Mouse (Mus musculus): Measurements from ENCODE around the gene Riok1. TPM values are rescaled to one million over a fixed set of nuclear protein-coding genes. Genes with fewer than 3 reads are reported as not detected.

Riok1 gene
- polyA plus RNA-seq, 1 experiment: 13.0 TPM

DNA sequence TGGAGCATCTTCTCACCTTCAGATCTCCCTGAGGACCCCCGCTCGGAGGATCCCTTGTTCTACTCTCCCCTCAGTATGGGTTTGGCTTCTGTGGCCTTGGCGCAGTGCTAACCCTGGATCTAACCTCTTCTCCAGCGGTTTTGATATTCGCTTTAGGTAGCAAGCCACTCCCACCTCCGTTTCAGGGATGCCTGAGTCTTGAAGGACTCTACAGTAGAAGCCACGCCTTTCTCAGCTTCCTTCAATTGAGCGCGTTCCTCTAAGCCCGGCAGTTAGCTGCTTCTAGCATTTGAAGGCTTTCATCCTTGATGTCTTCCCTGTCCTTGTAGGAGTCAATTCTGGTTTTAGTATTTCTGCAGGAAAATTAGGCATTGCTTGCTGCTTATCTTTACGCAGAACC, 40.3 kb downstream of the Riok1 start:
- WGBS: 16% methylated on average over 11 of the region's 11 CpGs
- Histone ChIP-seq H3K36me3 (ENCODE audit: control insufficient read depth, insufficient read depth, low read length) (no peaks in the 10 kb centered on the region), H3K4me3 (ENCODE audit: extremely low read depth, insufficient read depth, insufficient read length) (no peak overlapping the region), H3K27me3 (ENCODE audit: control insufficient read depth, insufficient read depth, low read length) (no peaks in the 10 kb centered on the region), H3K4me1 (ENCODE audit: control insufficient read depth, insufficient read depth, insufficient read length) (peaks cover 5% of the 10 kb centered on the region; the same call in 1 of the 2 replicates), H3K27ac (ENCODE audit: insufficient read depth, low read length) (no peak overlapping the region)
- no peak for DNase-seq (ENCODE audit: low read depth in 1 of 2, low spot score in 2 of 2)
- TF ChIP-seq CTCF (IDR thresholded peaks at IDR 0.05; ENCODE audit: extremely low read depth, insufficient read depth, insufficient read length, insufficient replicate concordance) (no peak), POLR2A (IDR thresholded peaks at IDR 0.05; ENCODE audit: low read depth, low read length) (no peak)

DNA sequence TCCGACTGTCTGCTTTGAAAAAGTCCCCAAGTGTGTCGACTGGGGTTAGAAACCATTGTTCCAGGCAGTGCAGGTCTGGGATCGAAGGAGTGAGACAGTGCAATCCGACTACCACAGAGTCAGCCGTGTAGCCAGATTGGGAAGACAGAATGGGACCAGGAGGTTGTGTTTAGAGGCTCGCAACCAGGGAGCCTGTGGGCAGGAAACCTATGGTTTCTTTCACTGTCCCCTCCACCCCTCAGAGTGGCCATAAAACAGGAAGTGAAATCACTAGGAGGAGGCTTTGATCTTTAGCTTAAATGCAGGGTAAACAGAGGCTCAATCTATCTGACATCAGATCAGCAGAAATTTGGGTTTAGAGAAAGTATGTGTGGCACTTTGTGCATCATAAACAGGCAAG, 42.0 kb downstream of the Riok1 start:
- Histone ChIP-seq H3K27me3 (ENCODE audit: control insufficient read depth, insufficient read depth, low read length) (no peaks in the 10 kb centered on the region), H3K4me1 (ENCODE audit: control insufficient read depth, insufficient read depth, insufficient read length) (peaks cover 5% of the 10 kb centered on the region; the same call in 1 of the 2 replicates), H3K4me3 (ENCODE audit: extremely low read depth, insufficient read depth, insufficient read length) (no peak overlapping the region), H3K36me3 (ENCODE audit: control insufficient read depth, insufficient read depth, low read length) (no peaks in the 10 kb centered on the region), H3K27ac (ENCODE audit: insufficient read depth, low read length) (no peak overlapping the region)
- TF ChIP-seq CTCF (IDR thresholded peaks at IDR 0.05; ENCODE audit: extremely low read depth, insufficient read depth, insufficient read length, insufficient replicate concordance) (no peak), POLR2A (IDR thresholded peaks at IDR 0.05; ENCODE audit: low read depth, low read length) (no peak)
- DNase-seq (ENCODE audit: low read depth in 1 of 2, low spot score in 2 of 2): no peak
- WGBS: 30% methylated on average over 6 of the region's 6 CpGs

DNA sequence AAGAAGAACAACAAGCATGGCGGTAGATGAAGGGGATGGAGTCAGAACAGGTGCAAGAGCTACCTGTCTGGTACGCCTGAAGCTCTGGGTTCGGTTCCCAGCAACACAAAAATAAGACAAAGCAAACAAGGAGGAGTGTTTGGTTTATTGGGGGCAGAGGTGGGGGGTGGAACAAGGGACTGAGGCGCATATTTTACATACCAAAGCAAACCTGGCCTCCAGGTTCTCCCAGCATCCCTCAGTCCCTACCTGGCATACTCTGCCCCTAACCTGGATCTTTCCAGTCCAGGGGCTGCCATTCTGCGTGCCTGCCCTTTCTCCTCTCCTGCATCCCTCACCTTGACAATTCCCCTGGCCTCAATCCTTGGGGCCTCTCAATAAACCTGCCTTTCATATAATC, 42.6 kb downstream of the Riok1 start:
- DNase-seq (ENCODE audit: low read depth in 1 of 2, low spot score in 2 of 2): no peak
- Histone ChIP-seq H3K4me1 (ENCODE audit: control insufficient read depth, insufficient read depth, insufficient read length) (peaks cover 5% of the 10 kb centered on the region; the same call in 1 of the 2 replicates), H3K36me3 (ENCODE audit: control insufficient read depth, insufficient read depth, low read length) (no peaks in the 10 kb centered on the region), H3K4me3 (ENCODE audit: extremely low read depth, insufficient read depth, insufficient read length) (no peak overlapping the region), H3K27ac (ENCODE audit: insufficient read depth, low read length) (no peak overlapping the region), H3K27me3 (ENCODE audit: control insufficient read depth, insufficient read depth, low read length) (no peaks in the 10 kb centered on the region)
- TF ChIP-seq POLR2A (IDR thresholded peaks at IDR 0.05; ENCODE audit: low read depth, low read length) (no peak), CTCF (IDR thresholded peaks at IDR 0.05; ENCODE audit: extremely low read depth, insufficient read depth, insufficient read length, insufficient replicate concordance) (no peak)
- WGBS: 85% methylated on average over 5 of the region's 5 CpGs

DNA sequence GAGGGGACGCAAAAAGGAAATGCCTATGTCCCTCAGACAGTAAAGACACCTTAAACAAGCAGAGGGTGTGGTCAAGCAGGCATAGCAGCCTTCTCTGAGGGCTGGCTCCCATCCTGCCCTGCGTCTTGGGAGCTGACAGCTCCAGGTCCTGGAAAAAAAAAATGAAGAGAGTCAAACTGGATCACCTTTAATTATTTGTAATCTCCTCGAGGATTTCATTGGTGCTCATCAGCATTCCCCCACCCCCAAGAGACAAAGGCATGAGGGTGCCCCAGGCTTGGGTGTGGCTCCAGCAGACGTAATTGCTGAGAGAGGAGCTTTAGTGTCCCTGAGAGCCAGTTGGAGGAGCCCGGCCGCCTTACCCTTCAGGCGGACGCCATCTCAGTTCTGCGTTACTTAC, 43.2 kb downstream of the Riok1 start:
- H3K27me3 ChIP-seq (ENCODE audit: control insufficient read depth, insufficient read depth, low read length): no peaks in the 10 kb centered on the region
- H3K4me1 ChIP-seq (ENCODE audit: control insufficient read depth, insufficient read depth, insufficient read length): peaks cover 5% of the 10 kb centered on the region; the same call in 1 of the 2 replicates
- no peaks in the 10 kb centered on the region for H3K36me3 ChIP-seq (ENCODE audit: control insufficient read depth, insufficient read depth, low read length)
- no peak overlapping the region for H3K27ac ChIP-seq (ENCODE audit: insufficient read depth, low read length)
- no peak for TF ChIP-seq CTCF (IDR thresholded peaks at IDR 0.05; ENCODE audit: extremely low read depth, insufficient read depth, insufficient read length, insufficient replicate concordance)
- no peak for DNase-seq (ENCODE audit: low read depth in 1 of 2, low spot score in 2 of 2)
- WGBS: 84% methylated on average over 9 of the region's 9 CpGs
- no peak overlapping the region for H3K4me3 ChIP-seq (ENCODE audit: extremely low read depth, insufficient read depth, insufficient read length)

DNA sequence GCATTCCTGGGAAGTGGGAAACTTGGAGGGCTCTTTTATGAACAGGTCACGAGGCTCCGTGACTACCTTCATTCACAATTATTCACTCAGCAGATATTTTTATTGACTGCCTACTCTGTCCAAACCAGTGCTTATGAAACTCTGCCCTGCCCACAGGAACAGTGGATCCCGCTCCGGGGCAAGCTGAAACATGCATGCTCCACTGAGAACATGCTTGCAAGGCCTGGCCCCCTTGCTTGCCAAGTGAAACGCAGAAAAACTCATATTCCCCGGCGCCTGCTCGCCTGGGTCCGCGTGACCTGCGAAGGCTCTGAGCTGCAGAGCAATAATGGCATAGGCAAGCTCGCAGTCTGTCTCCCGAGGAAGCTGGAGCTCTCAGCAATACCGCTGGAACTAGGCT, 43.9 kb downstream of the Riok1 start:
- Histone ChIP-seq H3K27ac (ENCODE audit: insufficient read depth, low read length) (no peak overlapping the region), H3K4me1 (ENCODE audit: control insufficient read depth, insufficient read depth, insufficient read length) (peaks cover 5% of the 10 kb centered on the region; the same call in 1 of the 2 replicates), H3K27me3 (ENCODE audit: control insufficient read depth, insufficient read depth, low read length) (no peaks in the 10 kb centered on the region), H3K36me3 (ENCODE audit: control insufficient read depth, insufficient read depth, low read length) (no peaks in the 10 kb centered on the region), H3K4me3 (ENCODE audit: extremely low read depth, insufficient read depth, insufficient read length) (no peak overlapping the region)
- no peak for DNase-seq (ENCODE audit: low read depth in 1 of 2, low spot score in 2 of 2)
- WGBS: 87% methylated on average over 14 of the region's 14 CpGs
- TF ChIP-seq POLR2A (IDR thresholded peaks at IDR 0.05; ENCODE audit: low read depth, low read length) (no peak), CTCF (IDR thresholded peaks at IDR 0.05; ENCODE audit: extremely low read depth, insufficient read depth, insufficient read length, insufficient replicate concordance) (no peak)

DNA sequence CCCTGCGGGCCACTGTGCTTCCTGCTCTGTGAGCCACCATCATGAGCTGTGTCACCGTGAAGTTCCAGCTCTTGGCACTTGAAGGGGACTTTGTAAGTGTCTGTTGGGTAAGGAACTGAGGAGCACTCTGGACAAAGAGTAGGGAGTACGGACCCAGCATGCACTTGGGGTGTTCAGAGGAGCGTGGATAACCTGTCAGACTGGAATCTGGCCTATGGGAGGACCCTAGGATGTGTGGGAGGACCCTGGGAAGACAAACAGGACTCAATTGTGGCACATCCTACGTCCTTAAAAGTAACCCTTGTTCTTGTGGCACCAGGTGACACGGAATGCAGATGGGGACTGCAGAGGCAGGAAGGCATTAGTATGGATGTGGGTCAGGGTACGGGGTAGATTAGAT, 44.4 kb downstream of the Riok1 start:
- H3K36me3 ChIP-seq (ENCODE audit: control insufficient read depth, insufficient read depth, low read length): no peaks in the 10 kb centered on the region
- H3K27ac ChIP-seq (ENCODE audit: insufficient read depth, low read length): no peak overlapping the region
- H3K27me3 ChIP-seq (ENCODE audit: control insufficient read depth, insufficient read depth, low read length): no peaks in the 10 kb centered on the region
- 76% methylated on average over 7 of the region's 7 CpGs for WGBS
- TF ChIP-seq POLR2A (IDR thresholded peaks at IDR 0.05; ENCODE audit: low read depth, low read length): no peak
- TF ChIP-seq CTCF (IDR thresholded peaks at IDR 0.05; ENCODE audit: extremely low read depth, insufficient read depth, insufficient read length, insufficient replicate concordance): no peak
- DNase-seq (ENCODE audit: low read depth in 1 of 2, low spot score in 2 of 2): no peak
- peaks cover 5% of the 10 kb centered on the region; the same call in 1 of the 2 replicates for H3K4me1 ChIP-seq (ENCODE audit: control insufficient read depth, insufficient read depth, insufficient read length)
- no peak overlapping the region for H3K4me3 ChIP-seq (ENCODE audit: extremely low read depth, insufficient read depth, insufficient read length)

DNA sequence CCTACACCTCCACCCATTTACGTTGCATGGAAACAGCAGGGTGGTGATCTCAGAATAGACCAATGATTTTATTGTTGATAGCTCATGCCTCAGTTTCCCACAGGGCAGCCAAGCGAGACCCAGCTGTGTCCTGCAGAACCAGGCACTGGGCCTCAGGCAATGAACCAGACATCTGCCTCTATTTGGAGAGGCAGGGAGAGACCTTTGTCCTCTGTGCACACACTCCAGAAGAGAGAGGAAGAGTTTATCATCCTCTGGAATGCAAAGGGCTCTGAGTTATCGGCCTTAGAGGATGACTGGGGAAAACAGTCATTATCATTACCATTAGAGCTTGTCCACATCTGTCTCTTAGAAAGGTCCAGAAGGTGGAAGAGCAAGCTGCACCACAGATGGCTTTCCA, 49.9 kb downstream of the Riok1 start:
- Histone ChIP-seq H3K27me3 (ENCODE audit: control insufficient read depth, insufficient read depth, low read length) (no peaks in the 10 kb centered on the region), H3K4me1 (ENCODE audit: control insufficient read depth, insufficient read depth, insufficient read length) (no peaks in the 10 kb centered on the region), H3K36me3 (ENCODE audit: control insufficient read depth, insufficient read depth, low read length) (no peaks in the 10 kb centered on the region), H3K4me3 (ENCODE audit: extremely low read depth, insufficient read depth, insufficient read length) (no peak overlapping the region), H3K27ac (ENCODE audit: insufficient read depth, low read length) (no peak overlapping the region)
- DNase-seq (ENCODE audit: low read depth in 1 of 2, low spot score in 2 of 2): no peak
- WGBS: 68% methylated on average over 3 of the region's 3 CpGs
- no peak for TF ChIP-seq POLR2A (IDR thresholded peaks at IDR 0.05; ENCODE audit: low read depth, low read length)
- no peak for TF ChIP-seq CTCF (IDR thresholded peaks at IDR 0.05; ENCODE audit: extremely low read depth, insufficient read depth, insufficient read length, insufficient replicate concordance)
